Mouse (Mus musculus): ENCODE measurements at regions not wholly inside any gene's neighbourhood (a gene's known extent, or its start where the extent isn't known, plus 50 kb on each side); places are given as distances from the start of the nearest gene placed in this dataset.

- no peak for DNase-seq (ENCODE audit: low spot score)
Measured at GRCm38 (mm10) chr14:74384481-74384880, 256.2 kb upstream of the Htr2a start.

GRCm38 (mm10) chr14:74392419-74392818, 248.2 kb upstream of the Htr2a start:
- DNase-seq (ENCODE audit: low spot score), result no peak

- no peak for DNase-seq (ENCODE audit: low spot score)
Measured at GRCm38 (mm10) chr14:74397202-74397601, 243.4 kb upstream of the Htr2a start.

GRCm38 (mm10) chr14:74409441-74409840, 231.2 kb upstream of the Htr2a start:
- no peak for DNase-seq (ENCODE audit: low spot score)

- DNase-seq (ENCODE audit: low spot score), result peak; percentile 11
Measured at GRCm38 (mm10) chr14:74428226-74428625, 212.4 kb upstream of the Htr2a start.

- no peak for DNase-seq (ENCODE audit: low spot score)
Measured at GRCm38 (mm10) chr14:74464027-74464682, 176.5 kb upstream of the Htr2a start.

GRCm38 (mm10) chr14:74495504-74495903, 145.1 kb upstream of the Htr2a start:
- DNase-seq (ENCODE audit: low spot score), result no peak

- peak; percentile 4 for DNase-seq (ENCODE audit: low spot score)
Measured at GRCm38 (mm10) chr14:74511521-74511920, 129.1 kb upstream of the Htr2a start.

GRCm38 (mm10) chr14:74516451-74516850, 124.2 kb upstream of the Htr2a start:
- DNase-seq (ENCODE audit: low spot score), result no peak

GRCm38 (mm10) chr14:74519531-74519930, 121.1 kb upstream of the Htr2a start:
- DNase-seq (ENCODE audit: low spot score), result no peak

GRCm38 (mm10) chr14:74521669-74522068, 119.0 kb upstream of the Htr2a start:
- no peak for DNase-seq (ENCODE audit: low spot score)

- DNase-seq (ENCODE audit: low spot score), result no peak
Measured at GRCm38 (mm10) chr14:74527246-74527645, 113.4 kb upstream of the Htr2a start.

GRCm38 (mm10) chr14:74529368-74529951, 111.2 kb upstream of the Htr2a start:
- DNase-seq (ENCODE audit: low spot score), result no peak

GRCm38 (mm10) chr14:74538187-74538586, 102.5 kb upstream of the Htr2a start:
- DNase-seq (ENCODE audit: low spot score), result no peak

- no peak for DNase-seq (ENCODE audit: low spot score)
Measured at GRCm38 (mm10) chr14:74544028-74544427, 96.6 kb upstream of the Htr2a start.

GRCm38 (mm10) chr14:74551091-74551490, 89.5 kb upstream of the Htr2a start:
- no peak for DNase-seq (ENCODE audit: low spot score)

- DNase-seq (ENCODE audit: low spot score), result no peak
Measured at GRCm38 (mm10) chr14:74553636-74554035, 87.0 kb upstream of the Htr2a start.

- no peak for DNase-seq (ENCODE audit: low spot score)
Measured at GRCm38 (mm10) chr14:74558359-74558758, 82.3 kb upstream of the Htr2a start.

All from adipocyte (in vitro differentiated cells).